Mouse (Mus musculus) heart, postnatal 0 days (tissue): ENCODE data around the gene Txlng. TPM values are rescaled to one million over a fixed set of nuclear protein-coding genes. Genes with fewer than 3 reads are reported as not detected.

Experiments
- ATAC-seq: fragments of 200-750 bp; cut with Nextera tagmentation; 2 replicates; pipeline ENCODE4 v1.8.0; 2017; ENCODE audit warnings: low read depth, moderate number of reproducible peaks, moderate library complexity; ENCODE audit not compliant: insufficient read depth
- DNase-seq: peaks from one replicate; pipeline ENCODE4 v3.0.0-alpha.2; 2016; ENCODE audit warnings: low spot score
- H3K27ac ChIP-seq: fragments of 300-500 bp; sonication (generic); 2 replicates; pipeline ENCODE4 v1.5.1; 2014; ENCODE audit warnings: low read depth, mild to moderate bottlenecking
- H3K27me3 ChIP-seq: fragments of 300-500 bp; sonication (generic); 2 replicates; pipeline ENCODE4 v1.6.1; 2014; ENCODE audit warnings: low read length, mixed read lengths; ENCODE audit not compliant: control insufficient read depth, insufficient read depth
- H3K36me3 ChIP-seq: fragments of 300-500 bp; sonication (generic); replicated peaks from 2 replicates; pipeline ENCODE4 v1.6.1; 2014; ENCODE audit warnings: low read length, mixed read lengths; ENCODE audit not compliant: control insufficient read depth, insufficient read depth
- H3K4me1 ChIP-seq: fragments of 300-500 bp; sonication (generic); 2 replicates; pipeline ENCODE4 v1.6.1; 2014; ENCODE audit warnings: antibody characterized with exemption; ENCODE audit not compliant: control insufficient read depth, insufficient read depth
- H3K4me2 ChIP-seq: fragments of 300-500 bp; sonication (generic); 2 replicates; pipeline ENCODE4 v1.6.1; 2014; ENCODE audit warnings: low read depth, mild to moderate bottlenecking, low read length, moderate library complexity
- H3K4me3 ChIP-seq: fragments of 300-500 bp; sonication (generic); 2 replicates; pipeline ENCODE4 v1.5.1; 2014; ENCODE audit warnings: low read depth, low read length
- H3K9ac ChIP-seq: fragments of 300-500 bp; sonication (generic); replicated peaks from 2 replicates; pipeline ENCODE4 v1.6.1; 2014; ENCODE audit warnings: low read depth, low read length, mixed read lengths
- H3K9me3 ChIP-seq: fragments of 300-500 bp; sonication (generic); replicated peaks from 2 replicates; pipeline ENCODE4 v1.6.1; 2016; ENCODE audit warnings: low read length; ENCODE audit not compliant: control insufficient read depth
- CTCF ChIP-seq: IDR thresholded peaks from 2 replicates; pipeline ENCODE4 v1.5.1; 2016; ENCODE audit warnings: antibody characterized with exemption, control low read depth, low read depth
- EP300 ChIP-seq: IDR thresholded peaks from 2 replicates; pipeline ENCODE4 v1.6.1; 2016; ENCODE audit warnings: antibody characterized with exemption, low read depth
- WGBS: fragments of 180-500 bp; shearing (Covaris S2); extraction: QIAGEN DNeasy Blood & Tissue Kit; methylation state at CpG from one replicate; pipeline ENCODE4 v1.1.7; 2014; 5-methylcytosine and 5-hydroxymethylcytosine counted together
- polyA plus RNA-seq: library from polyadenylated mRNA; unstranded; fragments of >200 nt; fragmentation: Nextera tagmentation; extraction: Ambion mirVana; gene quantifications from 2 replicates; pipeline ENCODE4 v1.2.1, GENCODE M21; 2015
- total RNA-seq: library from RNA; depleted of rRNA; stranded (reverse); fragments of >200 nt; gene quantifications from 2 replicates; pipeline ENCODE4 v1.2.3, GENCODE M21; 2014; ENCODE audit warnings: low replicate concordance

Txlng gene
- total and polyA plus RNA-seq, 2 experiments from 2014 or later = 7.2 to 8.0 TPM

DNA sequence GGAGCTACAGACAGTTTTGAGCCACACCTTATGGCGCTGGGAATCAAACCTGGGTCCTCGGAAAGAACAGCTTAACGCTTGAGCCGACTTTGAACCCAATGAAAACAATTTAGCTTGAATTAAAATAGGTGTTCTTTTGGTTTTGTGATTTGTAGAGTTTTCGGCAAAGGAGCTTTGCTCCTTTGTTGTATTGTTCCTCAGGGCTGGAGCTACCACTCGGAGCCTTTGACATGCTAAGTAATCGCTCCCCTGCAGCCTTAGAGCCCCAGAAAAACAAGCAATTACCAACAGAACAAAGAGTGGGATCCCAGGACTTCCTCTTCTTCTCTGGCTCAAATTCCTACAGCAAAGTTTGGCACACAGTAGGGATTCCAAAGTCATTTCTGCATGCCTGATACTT lies 73.2 kb downstream of the Txlng start:
- 59% methylated on average over 7 of the region's 7 CpGs for WGBS
- ATAC-seq (no peak), DNase-seq (no peak)
- Histone ChIP-seq H3K4me3 (no peak overlapping the region), H3K36me3 (no peaks in the 10 kb centered on the region), H3K4me1 (peaks cover 7% of the 10 kb centered on the region; the same call in 1 of the 2 replicates), H3K9me3 (no peaks in the 10 kb centered on the region), H3K27me3 (no peaks in the 10 kb centered on the region), H3K4me2 (no peak overlapping the region), H3K27ac (no peak overlapping the region), H3K9ac (no peak overlapping the region)
- no peak for TF ChIP-seq CTCF
- TF ChIP-seq EP300 = no peak

DNA sequence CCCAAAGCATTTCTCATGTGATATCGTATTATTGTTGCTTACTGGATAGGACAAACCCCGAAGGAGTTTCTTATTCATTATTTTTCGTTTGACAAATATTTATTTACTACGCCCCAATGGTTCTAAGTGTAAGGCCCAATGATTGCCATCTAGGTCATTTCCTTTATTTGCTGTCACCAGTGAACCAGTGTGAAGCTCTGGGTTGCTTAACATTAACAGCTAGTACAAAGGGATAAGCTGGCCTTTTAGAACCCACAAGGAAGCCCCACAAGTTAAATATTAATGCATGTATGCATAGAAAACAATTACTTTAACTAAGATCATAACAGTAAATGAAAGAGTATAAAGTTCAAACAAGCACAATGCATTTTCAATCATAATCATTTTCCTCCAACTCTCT lies 74.9 kb downstream of the Txlng start:
- H3K4me1 ChIP-seq = peaks cover 5% of the 10 kb centered on the region; the same call in 1 of the 2 replicates
- DNase-seq (no peak), ATAC-seq (no peak)
- H3K9ac ChIP-seq = no peak overlapping the region
- H3K27ac ChIP-seq = no peak overlapping the region
- no peak overlapping the region for H3K4me3 ChIP-seq
- no peak for TF ChIP-seq EP300
- TF ChIP-seq CTCF = no peak
- no peaks in the 10 kb centered on the region for H3K36me3 ChIP-seq
- H3K4me2 ChIP-seq = no peak overlapping the region
- H3K27me3 ChIP-seq = no peaks in the 10 kb centered on the region
- no peaks in the 10 kb centered on the region for H3K9me3 ChIP-seq
- WGBS = 80% methylated on average over 4 of the region's 4 CpGs

DNA sequence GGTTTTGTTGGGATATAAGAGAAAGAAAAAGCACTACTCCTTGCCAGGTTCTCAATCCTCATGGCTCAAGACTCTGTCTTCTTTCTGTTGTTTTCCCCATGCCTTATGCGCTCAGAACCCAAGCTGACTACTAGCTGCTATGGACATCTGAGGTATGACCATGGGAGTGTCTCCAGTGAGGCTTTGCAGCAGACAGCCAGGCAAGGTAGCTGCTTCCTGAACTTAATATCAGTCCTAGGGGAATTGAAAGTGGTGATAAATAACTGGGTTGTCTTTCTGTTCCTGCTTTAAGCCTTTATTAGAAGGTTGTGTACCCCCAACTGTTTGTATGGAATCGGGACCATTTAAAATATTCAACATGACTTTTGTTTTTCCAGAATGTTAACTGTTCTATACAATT lies 76.8 kb downstream of the Txlng start:
- 83% methylated on average over 2 of the region's 2 CpGs for WGBS
- ATAC-seq = no peak
- no peaks in the 10 kb centered on the region for H3K36me3 ChIP-seq
- no peak overlapping the region for H3K4me2 ChIP-seq
- no peak for DNase-seq
- no peaks in the 10 kb centered on the region for H3K4me1 ChIP-seq
- H3K27me3 ChIP-seq = no peaks in the 10 kb centered on the region
- TF ChIP-seq CTCF = no peak
- TF ChIP-seq EP300 = no peak
- no peak overlapping the region for H3K27ac ChIP-seq
- H3K9me3 ChIP-seq = no peaks in the 10 kb centered on the region
- no peak overlapping the region for H3K9ac ChIP-seq
- H3K4me3 ChIP-seq = no peak overlapping the region

GRCm38 (mm10) chrX:162748696-162749420 lies 80.4 kb downstream of the Txlng start:
- Histone ChIP-seq H3K4me1 (no peaks in the 10 kb centered on the region), H3K27me3 (no peaks in the 10 kb centered on the region), H3K27ac (no peak overlapping the region), H3K4me3 (no peak overlapping the region), H3K36me3 (no peaks in the 10 kb centered on the region), H3K9me3 (no peaks in the 10 kb centered on the region), H3K4me2 (no peak overlapping the region), H3K9ac (no peak overlapping the region)
- TF ChIP-seq CTCF (no peak), EP300 (no peak)
- ATAC-seq (no peak), DNase-seq (no peak)
- 43% methylated on average over 9 of the region's 9 CpGs for WGBS

DNA sequence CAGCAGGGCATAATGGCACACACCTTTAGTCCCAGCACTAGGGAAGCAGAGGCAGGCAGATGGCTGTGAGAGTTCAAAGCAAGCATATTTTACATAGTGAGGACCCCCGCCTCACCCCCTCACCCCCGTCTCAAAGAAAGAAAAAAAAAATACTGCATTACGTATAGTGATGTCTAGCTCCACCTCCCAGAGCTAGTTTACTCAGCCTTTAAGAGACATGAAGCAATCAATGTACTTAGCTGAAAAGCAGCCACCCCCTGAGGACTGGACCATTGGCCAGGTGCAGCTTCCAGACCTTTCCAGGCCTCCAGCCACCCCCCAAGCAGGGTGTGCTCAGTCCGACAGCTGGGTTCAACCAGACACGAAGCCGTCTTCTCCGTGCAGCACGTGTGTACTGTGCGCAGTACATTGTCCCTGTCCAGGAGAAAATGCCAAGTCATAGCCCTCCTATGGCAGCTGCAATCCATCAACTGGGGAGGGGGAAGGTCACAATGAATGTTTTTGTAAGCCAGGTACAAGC lies 93.1 kb downstream of the Txlng start:
- DNase-seq = no peak
- Histone ChIP-seq H3K4me2 (peak overlapping the region; percentile 67), H3K9me3 (no peaks in the 10 kb centered on the region), H3K4me1 (no peaks in the 10 kb centered on the region), H3K9ac (peak overlapping the region; percentile 37; the same call in 1 of the 2 replicates), H3K4me3 (peak overlapping the region; percentile 54), H3K27ac (peak overlapping the region; percentile 82), H3K36me3 (no peaks in the 10 kb centered on the region), H3K27me3 (no peaks in the 10 kb centered on the region)
- TF ChIP-seq CTCF (no peak), EP300 (no peak)
- WGBS = 26% methylated on average over 9 of the region's 9 CpGs
- ATAC-seq = peak; percentile 30; the same call in 1 of the 2 replicates
